Mouse (Mus musculus): ENCODE measurements around the gene Gm11938.

GRCm38 (mm10) chr11:99634653-99635134, 31.6 kb upstream of the Gm11938 start, which contains the start of gene Krtap4-2:
- TF ChIP-seq CTCF (IDR thresholded peaks at IDR 0.05; ENCODE audit: control insufficient read depth, insufficient read depth, insufficient replicate concordance, low read depth, low read length) = no peak
- no peak for TF ChIP-seq POLR2A (IDR thresholded peaks at IDR 0.05; ENCODE audit: control insufficient read depth, low read depth, low read length)
